Mouse (Mus musculus) intestine, embryonic 15.5 days (tissue): Measurements from ENCODE around the gene Slc8a3. TPM values are rescaled to one million over a fixed set of nuclear protein-coding genes. Genes with fewer than 3 reads are reported as not detected.

Source experiments
- ATAC-seq: fragments of 200-750 bp; cut with Nextera tagmentation; 2 replicates; pipeline ENCODE4 v1.8.0; 2017; ENCODE audit warnings: moderate TSS enrichment, moderate library complexity
- H3K27ac ChIP-seq: fragments of 300-500 bp; sonication (generic); 2 replicates; pipeline ENCODE4 v1.5.1; 2015; ENCODE audit warnings: mild to moderate bottlenecking, inconsistent platforms
- H3K27me3 ChIP-seq: fragments of 300-500 bp; sonication (generic); replicated peaks from 2 replicates; pipeline ENCODE4 v1.6.1; 2015; ENCODE audit warnings: inconsistent platforms
- H3K36me3 ChIP-seq: fragments of 300-500 bp; sonication (generic); 2 replicates; pipeline ENCODE4 v1.6.1; 2015; ENCODE audit warnings: inconsistent platforms
- H3K4me1 ChIP-seq: fragments of 300-500 bp; sonication (generic); replicated peaks from 2 replicates; pipeline ENCODE4 v1.6.1; 2015; ENCODE audit warnings: inconsistent platforms
- H3K4me2 ChIP-seq: fragments of 300-500 bp; sonication (generic); replicated peaks from 2 replicates; pipeline ENCODE4 v1.6.1; 2015; ENCODE audit warnings: mild to moderate bottlenecking, inconsistent platforms
- H3K4me3 ChIP-seq: fragments of 300-500 bp; sonication (generic); replicated peaks from 2 replicates; pipeline ENCODE4 v1.5.1; 2015; ENCODE audit warnings: inconsistent platforms
- H3K9ac ChIP-seq: fragments of 300-500 bp; sonication (generic); 2 replicates; pipeline ENCODE4 v1.6.1; 2015; ENCODE audit warnings: inconsistent platforms
- H3K9me3 ChIP-seq: fragments of 300-500 bp; sonication (generic); 2 replicates; pipeline ENCODE4 v1.6.1; 2016; ENCODE audit warnings: inconsistent platforms
- WGBS: fragments of 180-500 bp; shearing (Covaris S2); methylation state at CpG from one replicate; pipeline ENCODE4 v1.1.7; 2015; 5-methylcytosine and 5-hydroxymethylcytosine counted together
- polyA plus RNA-seq: library from polyadenylated mRNA; unstranded; fragments of >200 nt; fragmentation: Nextera tagmentation; extraction: Ambion mirVana; gene quantifications from 2 replicates; pipeline ENCODE4 v1.2.1, GENCODE M21; 2015

Gene Slc8a3
- polyA plus RNA-seq, 1 experiment from 2014 or later: 0.40 TPM

DNA sequence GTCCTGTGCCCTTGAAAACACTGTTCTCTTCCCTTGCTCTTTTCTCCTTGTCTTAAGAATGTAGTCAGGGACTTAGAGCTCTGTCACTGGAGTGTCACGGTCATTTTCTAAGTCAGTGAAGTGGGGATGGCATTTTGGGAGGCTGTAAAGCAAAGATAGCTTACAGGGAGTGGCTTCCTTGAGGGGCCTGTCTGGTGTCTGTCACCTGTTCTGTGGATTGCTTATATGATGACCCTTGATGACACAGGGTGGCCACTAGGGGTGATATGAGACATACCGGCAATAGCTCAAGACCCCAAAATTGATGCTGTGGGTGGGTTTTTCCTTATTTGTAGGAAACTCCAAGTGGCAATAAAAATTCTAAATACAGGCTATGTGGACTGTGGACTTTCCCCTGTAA is 164.5 kb downstream of the Slc8a3 start:
- 61% methylated on average over 2 of the region's 2 CpGs for WGBS
- Histone ChIP-seq H3K9me3 (no peaks in the 10 kb centered on the region), H3K4me2 (no peak overlapping the region), H3K27me3 (no peaks in the 10 kb centered on the region), H3K36me3 (no peaks in the 10 kb centered on the region), H3K27ac (no peak overlapping the region), H3K4me1 (no peaks in the 10 kb centered on the region; the same call in 1 of the 2 replicates), H3K4me3 (no peak overlapping the region), H3K9ac (no peak overlapping the region)
- no peak for ATAC-seq

DNA sequence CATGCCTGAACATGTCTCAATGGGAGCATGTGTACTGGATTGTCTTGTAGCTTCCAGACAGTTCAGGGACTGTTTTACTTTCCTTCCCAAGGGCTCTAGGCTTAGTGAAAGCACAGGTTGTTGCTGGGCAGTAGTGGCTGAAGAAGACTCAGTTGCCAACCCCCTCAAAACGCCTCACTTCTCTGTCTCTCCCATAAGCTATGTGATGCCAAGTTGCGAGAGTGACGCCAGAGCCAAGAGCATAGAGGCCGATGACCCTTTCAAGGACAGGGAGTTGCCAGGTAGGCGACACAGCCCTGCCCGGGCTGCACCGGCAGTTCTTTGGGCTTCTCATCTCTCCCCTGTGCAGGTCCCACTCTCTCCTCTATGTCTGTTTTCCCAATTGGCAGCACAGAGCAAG is 164.9 kb downstream of the Slc8a3 start:
- WGBS: 84% methylated on average over 7 of the region's 7 CpGs
- no peaks in the 10 kb centered on the region for H3K27me3 ChIP-seq

GRCm38 (mm10) chr12:81167142-81167541 is 165.8 kb downstream of the Slc8a3 start:
- no peak overlapping the region for H3K9ac ChIP-seq
- H3K9me3 ChIP-seq: no peaks in the 10 kb centered on the region
- no peak overlapping the region for H3K4me3 ChIP-seq
- H3K27me3 ChIP-seq: no peaks in the 10 kb centered on the region
- H3K4me1 ChIP-seq: no peaks in the 10 kb centered on the region; the same call in 1 of the 2 replicates
- H3K4me2 ChIP-seq: no peak overlapping the region
- no peaks in the 10 kb centered on the region for H3K36me3 ChIP-seq
- no peak for ATAC-seq
- H3K27ac ChIP-seq: no peak overlapping the region
- 64% methylated on average over 9 of the region's 9 CpGs for WGBS

More for the DNA sequence above, 164.9 kb downstream of the Slc8a3 start:
- no peak for ATAC-seq
- H3K36me3 ChIP-seq: no peaks in the 10 kb centered on the region
- H3K9me3 ChIP-seq: no peaks in the 10 kb centered on the region
- no peaks in the 10 kb centered on the region; the same call in 1 of the 2 replicates for H3K4me1 ChIP-seq
- H3K9ac ChIP-seq: no peak overlapping the region
- H3K27ac ChIP-seq: no peak overlapping the region
- H3K4me3 ChIP-seq: no peak overlapping the region
- H3K4me2 ChIP-seq: no peak overlapping the region

DNA sequence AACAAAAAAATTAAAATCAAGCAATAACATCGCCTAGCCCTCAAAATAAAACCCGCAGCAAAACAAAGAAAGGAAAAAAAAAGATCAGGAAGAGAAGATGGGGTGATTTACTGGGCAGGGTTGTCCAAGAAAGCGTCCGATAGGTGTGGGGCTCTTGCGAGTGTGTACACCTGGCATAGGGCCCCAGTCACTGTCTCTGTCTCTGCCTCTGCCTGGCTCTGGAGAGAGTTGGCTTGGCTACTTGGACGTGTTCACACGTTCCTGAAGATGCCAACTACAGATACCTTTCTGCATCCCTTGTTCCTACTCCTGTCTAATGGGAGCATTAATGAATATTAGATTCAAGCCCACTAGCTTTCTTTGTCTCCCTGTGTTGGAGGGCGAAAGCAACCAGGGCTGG is 166.4 kb downstream of the Slc8a3 start:
- Histone ChIP-seq H3K4me2 (no peak overlapping the region), H3K27ac (no peak overlapping the region), H3K4me1 (no peaks in the 10 kb centered on the region; the same call in 1 of the 2 replicates), H3K4me3 (no peak overlapping the region), H3K9ac (no peak overlapping the region), H3K9me3 (no peaks in the 10 kb centered on the region), H3K27me3 (no peaks in the 10 kb centered on the region), H3K36me3 (no peaks in the 10 kb centered on the region)
- 57% methylated on average over 8 of the region's 8 CpGs for WGBS
- ATAC-seq: no peak

DNA sequence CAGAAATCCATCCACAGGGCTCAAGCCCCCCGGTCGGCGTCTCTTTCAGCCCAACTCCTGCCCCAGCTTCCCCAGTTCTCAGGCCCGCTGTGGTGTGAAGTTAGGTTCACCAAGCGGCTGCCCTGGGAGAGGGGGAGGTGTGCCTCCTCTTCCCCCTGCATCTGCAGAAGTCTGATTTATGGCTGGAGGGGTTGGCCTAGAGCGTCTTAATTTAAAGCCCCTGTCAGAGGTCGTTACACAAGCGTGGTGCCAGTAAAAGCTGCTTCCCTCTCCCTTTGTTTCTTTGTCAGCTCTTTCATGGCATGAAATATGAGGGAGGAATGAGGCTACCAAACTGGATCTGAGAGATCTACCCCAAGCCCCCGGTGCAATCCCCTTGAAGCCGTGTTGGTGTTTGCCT is 166.9 kb downstream of the Slc8a3 start:
- Histone ChIP-seq H3K4me2 (no peak overlapping the region), H3K9ac (no peak overlapping the region), H3K4me3 (no peak overlapping the region), H3K36me3 (no peaks in the 10 kb centered on the region), H3K27me3 (no peaks in the 10 kb centered on the region), H3K27ac (no peak overlapping the region), H3K9me3 (no peaks in the 10 kb centered on the region), H3K4me1 (no peaks in the 10 kb centered on the region; the same call in 1 of the 2 replicates)
- 20% methylated on average over 10 of the region's 10 CpGs for WGBS
- no peak for ATAC-seq

- no peak for ATAC-seq
- H3K27me3 ChIP-seq: no peaks in the 10 kb centered on the region
- no peak overlapping the region for H3K4me2 ChIP-seq
- H3K36me3 ChIP-seq: no peaks in the 10 kb centered on the region
- no peaks in the 10 kb centered on the region for H3K9me3 ChIP-seq
- H3K27ac ChIP-seq: no peak overlapping the region
- H3K9ac ChIP-seq: no peak overlapping the region
- no peaks in the 10 kb centered on the region; the same call in 1 of the 2 replicates for H3K4me1 ChIP-seq
- WGBS: 94% methylated on average over 3 of the region's 3 CpGs
- no peak overlapping the region for H3K4me3 ChIP-seq
These were observed 169.4 kb downstream of the Slc8a3 start for GRCm38 (mm10) chr12:81163566-81163965.

GRCm38 (mm10) chr12:81163131-81163530 is 169.8 kb downstream of the Slc8a3 start:
- no peaks in the 10 kb centered on the region for H3K27me3 ChIP-seq
- no peak overlapping the region for H3K9ac ChIP-seq
- no peaks in the 10 kb centered on the region for H3K9me3 ChIP-seq
- WGBS: 84% methylated on average over 3 of the region's 3 CpGs
- ATAC-seq: no peak
- no peak overlapping the region for H3K4me3 ChIP-seq
- no peaks in the 10 kb centered on the region; the same call in 1 of the 2 replicates for H3K4me1 ChIP-seq
- no peak overlapping the region for H3K4me2 ChIP-seq
- no peaks in the 10 kb centered on the region for H3K36me3 ChIP-seq
- H3K27ac ChIP-seq: no peak overlapping the region

GRCm38 (mm10) chr12:81161282-81161681 is 171.7 kb downstream of the Slc8a3 start:
- Histone ChIP-seq H3K27me3 (no peaks in the 10 kb centered on the region), H3K4me3 (no peak overlapping the region), H3K36me3 (no peaks in the 10 kb centered on the region), H3K27ac (no peak overlapping the region), H3K4me2 (no peak overlapping the region), H3K9ac (no peak overlapping the region), H3K4me1 (no peaks in the 10 kb centered on the region), H3K9me3 (no peaks in the 10 kb centered on the region)
- ATAC-seq: no peak
- 75% methylated on average over 2 of the region's 2 CpGs for WGBS

DNA sequence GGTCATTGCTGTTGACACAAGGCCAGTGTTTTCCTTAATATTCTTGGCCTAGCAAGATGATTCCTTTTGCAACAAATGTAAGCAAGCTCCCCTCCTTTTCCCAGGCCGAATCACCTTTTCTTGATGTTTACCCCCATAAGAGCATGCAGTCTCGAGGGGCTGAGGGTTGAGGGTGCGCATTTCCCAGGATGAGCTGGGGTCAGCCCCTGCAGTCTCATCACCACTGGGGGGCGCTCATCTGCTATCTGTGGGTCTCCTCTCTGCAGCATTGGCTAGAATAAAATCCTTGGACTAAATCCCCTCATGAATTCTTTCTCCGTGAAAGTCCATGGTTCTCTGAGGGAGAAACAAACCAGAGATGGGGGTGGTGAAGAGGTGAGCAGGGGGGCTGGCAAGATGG is 172.1 kb downstream of the Slc8a3 start:
- Histone ChIP-seq H3K27me3 (no peaks in the 10 kb centered on the region), H3K36me3 (no peaks in the 10 kb centered on the region)

DNA sequence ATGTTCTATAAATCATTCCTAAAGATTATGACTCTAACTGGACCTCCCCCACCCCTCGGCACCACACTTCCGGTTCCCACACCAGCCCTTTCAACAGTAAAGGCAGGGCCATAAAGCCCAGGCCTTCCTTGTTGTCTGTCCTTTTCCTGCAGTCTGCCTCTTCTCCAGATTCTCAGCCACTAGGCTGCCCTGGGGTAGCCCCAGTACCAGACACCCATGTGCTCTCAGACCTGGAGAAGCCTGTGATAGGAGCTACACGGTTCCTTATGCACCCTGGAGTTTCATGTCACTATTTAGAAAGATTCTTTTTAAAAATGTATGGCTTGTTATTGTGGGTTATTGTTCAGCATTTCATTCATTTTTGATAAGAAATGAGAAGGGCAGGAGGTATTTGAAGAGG is 172.6 kb downstream of the Slc8a3 start:
- Histone ChIP-seq H3K4me2 (no peak overlapping the region), H3K4me3 (no peak overlapping the region), H3K9me3 (no peaks in the 10 kb centered on the region), H3K36me3 (no peaks in the 10 kb centered on the region), H3K9ac (no peak overlapping the region), H3K27ac (no peak overlapping the region), H3K27me3 (no peaks in the 10 kb centered on the region), H3K4me1 (no peaks in the 10 kb centered on the region)
- WGBS: 34% methylated on average over 3 of the region's 3 CpGs
- ATAC-seq: no peak

More for the DNA sequence above, 172.1 kb downstream of the Slc8a3 start:
- Histone ChIP-seq H3K9ac (no peak overlapping the region), H3K4me2 (no peak overlapping the region), H3K4me1 (no peaks in the 10 kb centered on the region), H3K9me3 (no peaks in the 10 kb centered on the region), H3K27ac (no peak overlapping the region), H3K4me3 (no peak overlapping the region)
- WGBS: 71% methylated on average over 5 of the region's 5 CpGs
- no peak for ATAC-seq

DNA sequence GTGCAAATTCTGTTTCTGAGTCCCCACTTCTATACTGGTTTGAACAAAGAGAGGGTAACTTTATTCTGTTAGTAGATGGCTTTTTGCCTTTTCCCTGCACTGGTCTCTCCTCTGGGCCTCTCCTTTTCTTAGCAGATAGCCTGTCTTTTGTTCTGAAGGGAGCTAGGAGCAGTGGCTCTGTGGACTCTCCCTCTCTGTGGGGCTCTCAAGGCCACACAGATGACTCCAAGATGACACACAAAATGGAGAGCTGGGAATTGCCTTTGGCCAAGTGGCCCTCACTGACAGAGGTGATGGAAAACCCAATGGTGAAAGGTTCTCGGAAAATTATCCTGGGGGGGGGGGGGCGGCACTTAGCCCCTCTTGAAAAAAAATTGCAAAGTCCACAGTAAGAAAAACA is 173.0 kb downstream of the Slc8a3 start:
- Histone ChIP-seq H3K9me3 (no peaks in the 10 kb centered on the region), H3K4me3 (no peak overlapping the region), H3K9ac (no peak overlapping the region), H3K4me1 (no peaks in the 10 kb centered on the region), H3K36me3 (no peaks in the 10 kb centered on the region), H3K4me2 (no peak overlapping the region), H3K27ac (no peak overlapping the region), H3K27me3 (no peaks in the 10 kb centered on the region)
- WGBS: 60% methylated on average over 2 of the region's 2 CpGs
- ATAC-seq: no peak

- no peaks in the 10 kb centered on the region for H3K36me3 ChIP-seq
- H3K9ac ChIP-seq: no peak overlapping the region
- 69% methylated on average over 8 of the region's 8 CpGs for WGBS
- H3K4me2 ChIP-seq: no peak overlapping the region
- no peaks in the 10 kb centered on the region for H3K9me3 ChIP-seq
- H3K27me3 ChIP-seq: no peaks in the 10 kb centered on the region
- H3K4me1 ChIP-seq: no peaks in the 10 kb centered on the region
- no peak overlapping the region for H3K27ac ChIP-seq
- H3K4me3 ChIP-seq: no peak overlapping the region
- no peak for ATAC-seq
These were observed 176.1 kb downstream of the Slc8a3 start for GRCm38 (mm10) chr12:81156841-81157240.

DNA sequence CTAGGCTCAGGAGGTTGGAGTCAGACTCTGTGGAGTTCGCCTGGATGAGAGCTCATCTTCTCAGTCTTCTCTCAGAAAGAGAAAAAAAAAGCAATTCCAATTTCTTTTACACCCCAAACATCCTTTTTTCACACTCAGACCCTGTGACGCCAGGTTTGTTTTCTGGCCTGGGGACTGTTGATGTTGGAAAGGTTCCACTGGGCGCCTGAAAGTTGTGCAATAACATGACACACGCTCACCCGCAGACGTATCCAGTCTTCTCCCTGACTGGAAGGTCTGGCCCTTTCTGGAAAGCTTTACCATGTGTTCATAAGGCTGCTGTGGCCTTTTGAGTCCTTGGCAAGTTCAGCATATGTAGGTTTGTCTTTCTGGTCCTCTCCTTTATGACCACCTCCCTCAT is 177.3 kb downstream of the Slc8a3 start:
- ATAC-seq: no peak
- no peaks in the 10 kb centered on the region for H3K36me3 ChIP-seq
- H3K27ac ChIP-seq: no peak overlapping the region
- no peak overlapping the region for H3K4me2 ChIP-seq
- H3K9ac ChIP-seq: no peak overlapping the region
- no peaks in the 10 kb centered on the region for H3K4me1 ChIP-seq
- no peaks in the 10 kb centered on the region for H3K27me3 ChIP-seq
- H3K9me3 ChIP-seq: no peaks in the 10 kb centered on the region
- H3K4me3 ChIP-seq: no peak overlapping the region
- 72% methylated on average over 6 of the region's 6 CpGs for WGBS
